Mouse (Mus musculus) right cerebral cortex, adult 2 months (tissue): ENCODE measurements around the gene Exoc8.

ENCODE experiments used
- DNase-seq, 2 experiments: peaks; one replicate each; pipeline ENCODE4 v3.0.0; 2021 to 2022; ENCODE audit warnings: low spot score in 2 of 2

Gene Exoc8

GRCm38 (mm10) chr8:124909936-124910335 lies 12.4 kb upstream of the Exoc8 start:
- DNase-seq = no peak

- DNase-seq = no peak
Measured at GRCm38 (mm10) chr8:124905482-124905881, 8.0 kb upstream of the Exoc8 start.

DNA sequence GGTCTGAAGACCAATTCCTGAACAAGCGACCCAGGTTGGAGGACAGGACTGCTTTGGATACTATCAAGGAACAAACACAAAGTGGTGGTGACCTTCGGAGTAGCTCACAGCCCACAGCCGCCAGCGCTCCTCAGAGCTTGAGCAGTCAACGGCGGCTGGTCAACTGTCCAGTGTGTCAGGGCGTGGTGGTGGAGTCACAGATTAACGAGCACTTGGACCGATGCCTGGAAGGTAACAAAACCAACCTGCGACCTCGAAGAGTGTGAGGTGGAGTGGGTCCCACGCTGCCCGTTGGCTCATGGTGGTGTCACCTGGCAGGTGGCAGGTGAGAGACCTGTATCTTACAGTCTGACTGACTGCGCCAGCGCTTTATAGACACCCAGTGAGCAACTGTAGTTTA lies 5.7 kb upstream of the Exoc8 start:
- no peak for DNase-seq

GRCm38 (mm10) chr8:124898251-124898905 lies 873 bp upstream of the Exoc8 start:
- no peak for DNase-seq

DNA sequence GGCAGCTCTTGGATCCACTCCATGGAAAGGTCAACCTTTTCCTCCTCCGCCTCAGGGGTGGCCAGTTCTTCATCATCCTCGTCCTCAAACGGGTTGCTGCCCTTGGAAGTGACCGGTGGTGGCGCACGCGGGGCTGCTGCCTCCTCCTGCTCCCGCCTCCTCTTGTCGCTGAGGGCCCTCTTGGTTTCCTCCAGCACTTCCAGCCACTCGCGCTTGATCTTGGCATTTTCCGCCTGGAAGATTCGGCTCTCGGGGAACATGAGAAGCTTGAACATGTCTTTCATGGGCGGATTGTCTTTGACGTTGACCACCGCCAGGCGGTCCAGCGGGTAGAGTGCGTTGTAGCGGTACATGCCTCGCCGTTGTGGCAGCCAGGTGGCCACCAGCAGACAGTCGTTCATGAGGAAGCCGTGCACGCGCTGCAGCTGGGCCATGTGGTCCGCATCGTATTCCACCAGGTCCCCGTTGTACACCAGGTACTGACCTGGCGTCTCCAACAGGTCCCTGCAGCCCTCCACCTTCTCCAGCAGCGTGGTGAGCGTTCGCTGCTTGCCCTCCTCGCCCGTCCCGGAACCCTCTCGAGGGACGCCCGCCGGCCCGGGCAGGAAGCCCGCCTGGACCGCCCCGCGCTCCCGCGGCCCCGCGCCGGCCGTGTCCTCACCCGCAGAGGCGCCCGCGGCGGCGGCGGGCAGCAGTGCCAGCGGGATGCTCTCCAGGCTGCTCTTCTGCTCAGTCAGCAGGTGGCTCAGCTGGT lies 696 bp downstream of the Exoc8 start:
- DNase-seq = peak; percentile 65 to 70

DNA sequence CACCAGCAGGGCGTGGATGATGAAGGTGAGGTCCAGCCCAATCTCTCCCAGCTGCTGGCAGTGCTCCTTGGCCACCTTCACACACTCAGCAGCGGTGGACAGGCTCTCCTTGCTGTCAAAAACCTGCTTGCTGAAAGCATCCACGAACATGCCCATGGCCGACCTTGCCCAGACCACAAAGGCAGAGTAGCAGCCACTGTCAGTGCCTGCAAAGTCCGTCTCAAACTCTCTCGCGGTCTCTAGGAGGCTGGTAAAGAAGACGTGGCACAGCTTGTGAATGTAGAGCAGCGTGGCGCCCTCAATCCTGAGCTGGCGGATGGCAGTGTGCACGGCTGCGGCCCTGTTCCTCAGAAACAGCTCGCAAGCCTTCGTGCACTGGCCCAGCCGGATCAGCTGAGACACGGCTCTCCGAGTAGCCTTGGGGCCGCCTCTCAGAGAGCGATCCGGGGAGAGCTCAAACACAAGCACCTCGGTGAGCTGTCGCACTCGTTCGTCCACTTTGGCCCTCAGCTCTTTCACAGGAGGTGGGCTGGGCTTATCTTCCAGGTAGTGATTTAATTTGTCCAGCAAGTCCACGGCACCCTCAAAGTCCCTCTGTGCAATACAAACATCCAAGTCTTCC lies 1.4 kb downstream of the Exoc8 start:
- no peak for DNase-seq

- DNase-seq = no peak
Measured at GRCm38 (mm10) chr8:124892596-124892995, 4.9 kb downstream of the Exoc8 start.

DNA sequence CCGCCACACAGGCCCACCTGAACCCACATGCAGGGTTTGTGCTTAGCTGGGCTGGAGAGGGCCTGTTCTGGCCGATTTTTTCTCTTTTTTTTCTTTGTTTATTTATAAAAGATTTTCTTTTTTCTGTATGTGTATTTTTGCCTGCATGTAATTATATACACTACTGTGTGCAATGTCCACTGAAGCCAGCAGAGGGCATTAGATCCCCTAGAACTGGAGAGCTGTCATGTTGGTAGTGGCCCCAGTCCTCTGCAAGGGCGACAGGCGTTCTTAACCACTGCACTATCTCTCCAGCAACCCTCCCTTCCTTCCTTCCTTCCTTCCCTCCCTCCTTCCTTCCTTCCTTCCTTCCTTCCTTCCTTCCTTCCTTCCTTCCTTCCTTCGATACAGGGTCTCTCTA lies 9.1 kb downstream of the Exoc8 start:
- no peak for DNase-seq

- no peak for DNase-seq
Measured at GRCm38 (mm10) chr8:124878946-124879526, 18.5 kb downstream of the Exoc8 start.

GRCm38 (mm10) chr8:124878141-124878540 lies 19.4 kb downstream of the Exoc8 start:
- peak in 1 of 2 experiments; percentile 16 for DNase-seq

DNA sequence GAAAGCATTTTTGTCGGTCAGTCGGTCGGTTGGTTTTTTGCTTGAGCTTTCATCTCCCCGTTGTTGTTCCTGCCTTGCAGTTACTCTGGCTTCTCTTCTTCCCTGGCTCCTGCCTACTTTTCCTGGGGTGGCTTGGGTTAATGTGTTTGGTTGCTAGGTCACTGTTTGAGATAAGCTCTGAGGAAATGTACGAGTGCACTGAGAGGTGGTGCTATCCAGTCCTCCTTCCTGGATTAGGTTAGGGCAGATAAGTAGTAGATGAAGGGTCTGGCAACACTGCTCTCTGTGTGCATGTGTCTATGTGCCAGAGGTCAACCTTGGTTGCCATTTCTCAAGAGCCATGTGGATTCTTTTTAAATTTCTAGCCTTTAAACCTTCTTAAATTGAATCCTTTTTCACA lies 24.8 kb downstream of the Exoc8 start:
- DNase-seq = no peak

GRCm38 (mm10) chr8:124872081-124872480 lies 25.4 kb downstream of the Exoc8 start:
- no peak for DNase-seq

DNA sequence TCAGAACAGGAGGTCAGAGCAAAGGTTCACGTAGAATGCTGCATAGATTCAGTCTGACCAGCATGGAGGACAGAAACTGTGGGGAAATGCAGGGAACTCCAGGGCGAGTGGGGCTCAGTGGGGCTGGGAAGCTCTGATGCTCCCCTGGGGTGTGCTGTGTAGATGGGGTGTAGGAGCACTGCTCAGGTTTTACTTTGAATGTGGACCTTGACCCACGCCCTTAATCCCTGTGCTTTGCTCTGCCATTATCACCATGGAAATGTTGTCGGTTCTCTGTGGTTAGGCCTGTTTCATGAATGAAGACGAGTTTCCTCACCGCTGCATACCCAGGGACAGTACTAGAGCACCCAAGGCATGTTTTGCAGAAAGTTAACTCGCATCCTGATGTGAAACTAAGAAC lies 26.0 kb downstream of the Exoc8 start:
- DNase-seq = no peak

DNA sequence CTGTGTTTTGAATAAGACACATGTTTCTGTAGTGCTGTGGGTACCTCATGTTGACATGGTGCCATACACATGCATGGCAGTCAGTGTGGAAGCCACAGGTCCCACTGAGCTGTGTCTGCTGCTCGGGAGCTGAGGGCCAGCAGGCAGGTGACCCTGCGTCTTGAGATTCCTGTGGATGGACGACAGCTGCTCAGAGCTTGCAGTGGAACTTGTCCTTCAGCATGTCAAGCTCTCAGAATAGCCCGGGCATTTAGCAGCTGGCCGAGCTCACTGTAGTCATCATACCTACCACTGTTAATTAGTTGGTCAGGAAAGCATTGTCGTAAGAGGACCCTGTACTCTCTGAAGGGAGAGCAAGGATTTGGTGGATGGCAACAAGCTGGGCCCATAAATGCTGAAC lies 27.8 kb downstream of the Exoc8 start:
- no peak for DNase-seq

DNA sequence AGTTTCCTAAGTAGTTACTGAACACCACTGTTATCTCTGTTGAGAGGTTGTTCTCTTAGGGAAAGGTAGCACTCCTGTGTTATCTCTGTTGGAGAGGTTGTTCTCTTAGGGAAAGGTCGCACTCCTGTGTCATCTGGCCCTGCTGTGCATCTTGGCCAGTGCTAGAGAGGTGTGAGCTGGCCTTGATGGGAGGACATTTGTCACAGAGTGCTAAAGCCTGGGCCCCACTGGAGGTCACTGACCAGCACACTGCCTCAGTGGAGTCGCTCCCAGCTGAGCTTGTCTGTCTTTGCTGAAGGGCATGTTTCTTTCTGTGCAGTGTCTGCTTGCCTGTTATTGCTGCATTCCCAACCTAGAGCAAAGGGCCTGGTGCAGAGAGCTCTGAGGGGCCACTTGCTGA lies 30.4 kb downstream of the Exoc8 start:
- no peak for DNase-seq

DNA sequence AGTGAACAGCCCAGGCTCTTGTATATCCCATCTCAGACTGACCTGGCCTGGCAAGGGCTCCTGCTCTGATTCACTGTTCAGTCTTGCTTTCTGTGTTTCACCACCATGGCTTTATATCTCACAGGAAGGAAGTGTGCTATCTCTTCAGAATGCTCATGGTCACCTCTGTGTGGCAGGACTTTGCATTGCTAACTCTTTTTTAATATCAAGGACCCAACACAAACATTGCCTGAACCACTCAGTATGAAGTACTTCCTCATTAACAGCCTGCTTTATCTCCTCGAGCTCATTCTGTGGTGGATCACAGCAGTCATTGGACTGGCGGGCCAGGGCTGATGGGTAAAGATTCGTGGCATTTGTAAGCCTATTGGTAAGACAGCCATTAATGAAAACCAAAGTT lies 30.8 kb downstream of the Exoc8 start:
- no peak for DNase-seq

DNA sequence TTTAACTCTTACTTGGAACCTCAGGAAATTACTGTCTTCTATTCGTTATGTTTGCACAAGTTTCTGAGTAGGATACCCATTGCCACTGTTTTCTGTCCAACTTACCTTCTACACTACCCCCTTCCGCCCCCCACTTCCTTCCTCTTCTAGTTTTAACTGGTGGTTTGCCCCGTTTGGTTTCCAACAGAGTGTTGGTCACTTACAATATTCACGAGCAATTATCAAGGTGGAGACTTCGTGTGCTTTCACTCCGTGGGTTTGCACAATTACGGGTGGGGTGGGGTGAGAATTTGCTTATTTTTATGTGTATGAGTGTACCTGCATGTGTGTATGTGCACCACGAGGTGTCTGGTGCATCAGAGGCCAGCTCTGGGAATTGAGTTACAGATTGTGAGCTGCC lies 33.8 kb downstream of the Exoc8 start:
- DNase-seq = no peak

GRCm38 (mm10) chr8:124863163-124863677 lies 34.3 kb downstream of the Exoc8 start:
- no peak for DNase-seq

DNA sequence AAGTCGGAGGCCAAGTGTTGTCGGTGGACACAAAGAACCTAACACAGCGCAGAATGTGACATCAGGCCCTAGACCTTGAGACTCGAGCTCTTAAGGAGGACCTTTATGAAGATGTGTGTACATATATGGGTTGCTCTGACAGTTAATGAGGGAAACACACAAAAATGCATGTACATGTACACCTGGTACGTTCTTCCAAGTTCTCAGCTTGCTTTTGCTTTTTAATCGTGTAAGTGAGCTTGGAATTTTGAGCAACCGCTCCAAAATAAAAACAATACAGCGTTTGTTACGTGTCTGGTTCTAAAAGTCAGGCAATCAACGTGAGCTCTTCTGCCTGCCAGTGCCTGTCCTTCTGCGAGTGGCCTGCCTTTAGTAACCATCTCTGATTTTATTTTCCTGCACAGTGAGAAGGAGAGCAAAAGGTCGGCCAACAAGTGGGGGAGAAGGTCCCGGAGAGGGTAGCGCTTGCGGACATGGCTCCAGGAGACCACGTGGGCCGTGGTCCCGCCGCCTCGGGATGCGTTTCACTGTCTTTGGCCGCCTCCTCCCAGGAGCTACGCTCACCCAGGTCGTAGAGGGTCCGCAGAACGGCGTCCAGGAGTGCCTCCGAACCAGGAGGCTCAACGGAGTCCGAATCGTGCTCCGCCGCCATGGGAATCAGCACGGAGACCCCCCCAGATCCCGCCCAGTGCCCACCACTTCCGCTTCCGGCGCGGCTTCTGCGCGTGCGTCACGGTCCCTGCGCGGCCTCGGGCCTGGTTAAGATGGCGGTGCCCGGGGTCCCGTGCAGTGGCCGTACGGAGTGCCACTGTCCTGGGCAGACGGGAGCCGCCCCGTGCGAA lies 35.0 kb downstream of the Exoc8 start, which contains the start of the genes Gnpat and 2810004N23Rik:
Gene Gnpat, plus strand, starts transcription at position 713 of the 842 bp plus-strand sequence.
Gene 2810004N23Rik, minus strand, starts transcription at position 800 of the 842 bp plus-strand sequence.
- peak; percentile 91 to 96 for DNase-seq

GRCm38 (mm10) chr8:124860188-124860587 lies 37.3 kb downstream of the Exoc8 start:
- no peak for DNase-seq

DNA sequence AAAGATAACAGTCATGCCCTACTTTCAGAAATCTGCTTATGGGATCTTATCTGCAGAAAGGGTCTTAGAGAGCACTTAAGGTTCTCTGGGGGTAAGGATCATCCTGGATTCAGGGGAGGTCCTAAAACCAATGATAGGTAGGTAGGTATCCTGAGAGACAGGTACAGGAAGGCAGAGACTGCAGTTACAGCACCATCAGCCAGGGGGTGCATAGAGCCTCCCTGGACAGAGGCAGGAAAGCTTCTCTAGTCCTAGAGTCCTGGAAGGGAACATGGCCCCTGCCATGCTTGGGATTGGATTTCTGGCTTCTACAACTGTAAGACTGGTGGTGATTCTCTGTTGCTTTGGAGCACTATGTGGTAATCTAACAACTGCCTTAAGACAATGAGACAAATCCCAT lies 38.0 kb downstream of the Exoc8 start:
- DNase-seq = no peak
